Mouse (Mus musculus) bone marrow, adult 2 months (tissue): ENCODE measurements at regions not wholly inside any gene's neighbourhood (a gene's known extent, or its start where the extent isn't known, plus 50 kb on each side); places are given as distances from the start of the nearest gene placed in this dataset.
A peak's percentile ranks its signal among the peaks of the same experiment; 100 is the strongest.

Experiments
- H3K27ac ChIP-seq: fragments of 200-500 bp; 2 replicates; pipeline ENCODE4 v1.5.1; 2012; ENCODE audit warnings: low read depth, mild to moderate bottlenecking, control low read depth, inconsistent platforms, low read length; ENCODE audit not compliant: control insufficient read depth, poor library complexity, insufficient read depth
- H3K4me1 ChIP-seq: fragments of 200-500 bp; 2 replicates; pipeline ENCODE4 v1.6.1; 2011; ENCODE audit warnings: low read length; ENCODE audit not compliant: control insufficient read depth, insufficient read depth
- H3K4me3 ChIP-seq: fragments of 200-500 bp; replicated peaks from 2 replicates; pipeline ENCODE3; 2011; ENCODE audit warnings: mild to moderate bottlenecking, low read depth, low read length, control low read depth; ENCODE audit not compliant: control insufficient read depth
- CTCF ChIP-seq: fragments of 200-500 bp; IDR thresholded peaks from 2 replicates; pipeline ENCODE4 v1.5.1; 2011; ENCODE audit warnings: low read length, control low read depth; ENCODE audit not compliant: control insufficient read depth, insufficient read depth
- POLR2A ChIP-seq: fragments of 200-500 bp; IDR thresholded peaks from 2 replicates; pipeline ENCODE4 v1.6.1; 2011; ENCODE audit warnings: low read depth, mild to moderate bottlenecking, control low read depth, low read length, borderline replicate concordance; ENCODE audit not compliant: control insufficient read depth
- WGBS: fragments of 180-500 bp; shearing (Covaris S2); methylation state at CpG from one replicate; pipeline ENCODE4 v1.1.7; 2018; 5-methylcytosine and 5-hydroxymethylcytosine counted together

GRCm38 (mm10) chr16:78457731-78458151 is 80.7 kb upstream of the Btg3 start:
- no peak for TF ChIP-seq CTCF
- TF ChIP-seq POLR2A: no peak
- WGBS: 85% methylated on average over 8 of the region's 8 CpGs
- Histone ChIP-seq H3K4me1 (no peaks in the 10 kb centered on the region), H3K27ac (no peak overlapping the region), H3K4me3 (no peak overlapping the region)

- WGBS: 78% methylated on average over 10 of the region's 10 CpGs
- H3K4me3 ChIP-seq: no peak overlapping the region
- H3K4me1 ChIP-seq: no peaks in the 10 kb centered on the region
- H3K27ac ChIP-seq: no peak overlapping the region
- no peak for TF ChIP-seq CTCF
- no peak for TF ChIP-seq POLR2A
These were observed 79.4 kb upstream of the Btg3 start for GRCm38 (mm10) chr16:78456345-78456744.

GRCm38 (mm10) chr16:78454509-78454908 is 77.5 kb upstream of the Btg3 start:
- TF ChIP-seq POLR2A: no peak
- TF ChIP-seq CTCF: no peak
- WGBS: 92% methylated on average over 9 of the region's 9 CpGs
- Histone ChIP-seq H3K4me3 (no peak overlapping the region), H3K4me1 (no peaks in the 10 kb centered on the region), H3K27ac (no peak overlapping the region)

GRCm38 (mm10) chr16:78452303-78452702 is 75.3 kb upstream of the Btg3 start:
- Histone ChIP-seq H3K4me3 (no peak overlapping the region), H3K27ac (no peak overlapping the region), H3K4me1 (no peaks in the 10 kb centered on the region)
- TF ChIP-seq POLR2A: no peak
- peak; percentile 56 for TF ChIP-seq CTCF
- 1% methylated on average over 10 of the region's 10 CpGs for WGBS

GRCm38 (mm10) chr16:78451750-78452149 is 74.8 kb upstream of the Btg3 start:
- no peak overlapping the region for H3K27ac ChIP-seq
- no peaks in the 10 kb centered on the region for H3K4me1 ChIP-seq
- H3K4me3 ChIP-seq: no peak overlapping the region
- no peak for TF ChIP-seq CTCF
- TF ChIP-seq POLR2A: no peak
- 73% methylated on average over 8 of the region's 8 CpGs for WGBS

GRCm38 (mm10) chr16:78451251-78451650 is 74.3 kb upstream of the Btg3 start:
- Histone ChIP-seq H3K4me3 (no peak overlapping the region), H3K4me1 (no peaks in the 10 kb centered on the region), H3K27ac (no peak overlapping the region)
- WGBS: 64% methylated on average over 11 of the region's 11 CpGs
- TF ChIP-seq CTCF (no peak), POLR2A (no peak)

GRCm38 (mm10) chr16:78449231-78449630 is 72.2 kb upstream of the Btg3 start:
- no peak for TF ChIP-seq CTCF
- TF ChIP-seq POLR2A: no peak
- no peaks in the 10 kb centered on the region for H3K4me1 ChIP-seq
- no peak overlapping the region for H3K27ac ChIP-seq
- 86% methylated on average over 8 of the region's 8 CpGs for WGBS
- no peak overlapping the region for H3K4me3 ChIP-seq

- TF ChIP-seq POLR2A (no peak), CTCF (no peak)
- H3K27ac ChIP-seq: no peak overlapping the region
- no peaks in the 10 kb centered on the region for H3K4me1 ChIP-seq
- WGBS: 92% methylated on average over 8 of the region's 8 CpGs
- no peak overlapping the region for H3K4me3 ChIP-seq
These were observed 66.3 kb upstream of the Btg3 start for GRCm38 (mm10) chr16:78443262-78443661.

GRCm38 (mm10) chr16:78442830-78443229 is 65.8 kb upstream of the Btg3 start:
- Histone ChIP-seq H3K4me3 (no peak overlapping the region), H3K27ac (no peak overlapping the region), H3K4me1 (no peaks in the 10 kb centered on the region)
- TF ChIP-seq POLR2A (no peak), CTCF (no peak)
- 80% methylated on average over 7 of the region's 7 CpGs for WGBS
